Mouse (Mus musculus) T-cell, adult 2 months (primary cell): ENCODE results near the gene Setd1b.

Experiments used
- DNase-seq: peaks from one replicate; pipeline ENCODE4 v3.0.0; 2022; ENCODE audit warnings: low spot score

Gene Setd1b

GRCm38 (mm10) chr5:123128426-123129169 is 13.4 kb upstream of the Setd1b start:
- DNase-seq, result peak; percentile 94

GRCm38 (mm10) chr5:123129170-123129757 is 12.7 kb upstream of the Setd1b start:
- no peak for DNase-seq

- DNase-seq, result no peak
These were observed 11.8 kb upstream of the Setd1b start for GRCm38 (mm10) chr5:123130030-123130813.

- DNase-seq, result no peak
These were observed 11.2 kb upstream of the Setd1b start for GRCm38 (mm10) chr5:123130814-123131148.

GRCm38 (mm10) chr5:123132308-123133071 is 9.5 kb upstream of the Setd1b start, which contains the start of gene Rhof:
Rhof (minus strand) TSS chr5:123132692.
- DNase-seq, result peak; percentile 93

GRCm38 (mm10) chr5:123133083-123133783 is 8.8 kb upstream of the Setd1b start:
- peak; percentile 89 for DNase-seq

- DNase-seq, result no peak
These were observed 8.2 kb upstream of the Setd1b start for GRCm38 (mm10) chr5:123133784-123134143.

GRCm38 (mm10) chr5:123134186-123134874 is 7.7 kb upstream of the Setd1b start:
- no peak for DNase-seq

- DNase-seq, result no peak
These were observed 7.1 kb upstream of the Setd1b start for GRCm38 (mm10) chr5:123134875-123135382.

- DNase-seq, result no peak
These were observed 6.3 kb upstream of the Setd1b start for GRCm38 (mm10) chr5:123135471-123136360.

GRCm38 (mm10) chr5:123136361-123137043 is 5.5 kb upstream of the Setd1b start:
- DNase-seq, result no peak

- no peak for DNase-seq
These were observed 4.7 kb upstream of the Setd1b start for GRCm38 (mm10) chr5:123137044-123137909.

GRCm38 (mm10) chr5:123137910-123138229 is 4.1 kb upstream of the Setd1b start:
- DNase-seq, result no peak

GRCm38 (mm10) chr5:123138230-123138911 is 3.6 kb upstream of the Setd1b start:
- DNase-seq, result no peak

GRCm38 (mm10) chr5:123138953-123139721 is 2.9 kb upstream of the Setd1b start:
- DNase-seq, result peak; percentile 75

GRCm38 (mm10) chr5:123139722-123140627 is 2.0 kb upstream of the Setd1b start:
- peak; percentile 61 for DNase-seq
